ENCODE assay signal across 8 mouse cellular contexts in genomic region chr13:46571141-46571592, GRCm38 (mm10).
A peak's percentile ranks its signal among the peaks of the same experiment; 100 is the strongest.
DNase-seq lines count a peak whose midpoint lies in the region; ATAC-seq and TF ChIP-seq lines count a peak whose summit lies in the region.

No protein-coding gene starts in this region.

- H3K27me3 ChIP-seq in forebrain, embryonic 16.5 days (replicated peaks; ENCODE audit: control insufficient read depth, insufficient read depth, low read length), result no peaks in the 10 kb centered on the region
- H3K27me3 ChIP-seq in hindbrain, embryonic 16.5 days (replicated peaks; ENCODE audit: control insufficient read depth, insufficient read depth, low read length), result no peaks in the 10 kb centered on the region
- no peaks in the 10 kb centered on the region for H3K27me3 ChIP-seq in liver, embryonic 11.5 days (replicated peaks; ENCODE audit: control insufficient read depth, insufficient read depth, low read length)
- no peaks in the 10 kb centered on the region for H3K27me3 ChIP-seq in myocyte (ENCODE audit: control insufficient read depth, insufficient read depth, insufficient read length)

- H3K9me3 ChIP-seq in forebrain, embryonic 16.5 days (ENCODE audit: control insufficient read depth, low read length), result no peaks in the 10 kb centered on the region
- no peaks in the 10 kb centered on the region for H3K9me3 ChIP-seq in hindbrain, embryonic 16.5 days (ENCODE audit: control insufficient read depth, low read length)
- H3K9me3 ChIP-seq in liver, embryonic 11.5 days (ENCODE audit: control insufficient read depth, low read length), result no peaks in the 10 kb centered on the region

- H3K27ac ChIP-seq in forebrain, embryonic 16.5 days (ENCODE audit: low read length), result peak overlapping the region; percentile 92
- peak overlapping the region; percentile 71 for H3K27ac ChIP-seq in hindbrain, embryonic 16.5 days (ENCODE audit: low read depth, low read length)
- H3K27ac ChIP-seq in liver, embryonic 11.5 days (ENCODE audit: low read depth, low read length), result no peak overlapping the region

- 4% methylated on average over 12 of the region's 12 CpGs for WGBS in forebrain, embryonic 16.5 days
- 6% methylated on average over 12 of the region's 12 CpGs for WGBS in hindbrain, embryonic 16.5 days
- WGBS in liver, embryonic 11.5 days, result 6% methylated on average over 12 of the region's 12 CpGs

- H3K79me2 ChIP-seq in myocyte (ENCODE audit: control insufficient read depth, insufficient read depth), result no peaks in the 10 kb centered on the region

- peak overlapping the region; percentile 51 for H3K4me2 ChIP-seq in forebrain, embryonic 16.5 days (ENCODE audit: low read length)
- H3K4me2 ChIP-seq in hindbrain, embryonic 16.5 days (ENCODE audit: low read length), result peak overlapping the region; percentile 44
- peak overlapping the region; percentile 49 for H3K4me2 ChIP-seq in liver, embryonic 11.5 days
- peak overlapping the region; percentile 21 for H3K4me2 ChIP-seq in myocyte (ENCODE audit: low read depth)

- H3K9ac ChIP-seq in forebrain, embryonic 16.5 days (replicated peaks; ENCODE audit: low read depth, low read length), result peak overlapping the region; percentile 38
- H3K9ac ChIP-seq in hindbrain, embryonic 16.5 days (ENCODE audit: low read depth, low read length), result peak overlapping the region; percentile 51
- no peak overlapping the region for H3K9ac ChIP-seq in liver, embryonic 11.5 days (ENCODE audit: low read depth, low read length)

- no peak overlapping the region for H3ac ChIP-seq in myocyte (ENCODE audit: control insufficient read depth, insufficient read length)

- DNase-seq in Muller cell, postnatal 12 days (ENCODE audit: inconsistent ontology term), result peak; percentile 61
- peak; percentile 35 for DNase-seq in cerebellum, adult 11-12 months
- DNase-seq in liver, embryonic 11.5 days (ENCODE audit: low spot score), result peak; percentile 33
- no peak for DNase-seq in ovary, postnatal 10 days (ENCODE audit: low spot score)
- DNase-seq in ovary, adult 18-20 months (ENCODE audit: low spot score), result no peak

- peaks cover 38% of the 10 kb centered on the region for H3K4me1 ChIP-seq in forebrain, embryonic 16.5 days (replicated peaks; ENCODE audit: control insufficient read depth, insufficient read depth, low read length)
- peaks cover 11% of the 10 kb centered on the region for H3K4me1 ChIP-seq in hindbrain, embryonic 16.5 days (ENCODE audit: control insufficient read depth, insufficient read depth, low read depth, low read length)
- peaks cover 10% of the 10 kb centered on the region for H3K4me1 ChIP-seq in liver, embryonic 11.5 days (replicated peaks; ENCODE audit: control insufficient read depth, insufficient read depth, low read length)

- H3K4me3 ChIP-seq in forebrain, embryonic 16.5 days (replicated peaks; ENCODE audit: low read length), result peak overlapping the region; percentile 24
- peak overlapping the region; percentile 16 for H3K4me3 ChIP-seq in hindbrain, embryonic 16.5 days (ENCODE audit: low read length)
- 0 out of 2 replicates have a peak overlapping the region, but pooled peaks have one; percentile 3 for H3K4me3 ChIP-seq in liver, embryonic 11.5 days (ENCODE audit: low read depth, low read length)
- no peak overlapping the region for H3K4me3 ChIP-seq in myocyte

- peak; percentile 90 for ATAC-seq in forebrain, embryonic 16.5 days
- ATAC-seq in hindbrain, embryonic 16.5 days, result peak; percentile 73
- no peak for ATAC-seq in liver, embryonic 11.5 days (replicated peaks; ENCODE audit: low FRiP score)

- no peaks in the 10 kb centered on the region for H3K36me3 ChIP-seq in forebrain, embryonic 16.5 days (ENCODE audit: control insufficient read depth, insufficient read depth)
- H3K36me3 ChIP-seq in hindbrain, embryonic 16.5 days (ENCODE audit: control insufficient read depth, insufficient read depth, low read length), result no peaks in the 10 kb centered on the region
- H3K36me3 ChIP-seq in liver, embryonic 11.5 days (ENCODE audit: control insufficient read depth, insufficient read depth, low read length), result no peaks in the 10 kb centered on the region
- no peaks in the 10 kb centered on the region for H3K36me3 ChIP-seq in myocyte (ENCODE audit: control insufficient read depth, insufficient read depth)

- no peak for TF ChIP-seq POLR2A in myocyte (IDR thresholded peaks at IDR 0.05; ENCODE audit: insufficient read length, low read depth)

TF ChIP-seq in myocyte, 11 proteins besides CTCF, POLR2A, EP300 and RAD21:
- TF ChIP-seq SRF (IDR thresholded peaks at IDR 0.05; ENCODE audit: control insufficient read depth, insufficient read length, low read depth), result no peak
- TF ChIP-seq TCF12 (IDR thresholded peaks at IDR 0.05; ENCODE audit: insufficient read depth, poor library complexity, severe bottlenecking), result no peak
- no peak for TF ChIP-seq MYOG (IDR thresholded peaks at IDR 0.05; ENCODE audit: control insufficient read depth in 1 of 3, insufficient read depth in 1 of 3, insufficient read length in 2 of 3, low read depth in 2 of 3)
- TF ChIP-seq MYOD1 (IDR thresholded peaks at IDR 0.05; ENCODE audit: control insufficient read depth in 1 of 3, insufficient read length in 2 of 3, low read depth in 2 of 3), result no peak
- TF ChIP-seq USF1 (IDR thresholded peaks at IDR 0.05; ENCODE audit: low read depth), result no peak
- no peak for TF ChIP-seq E2F4 (IDR thresholded peaks at IDR 0.05; ENCODE audit: insufficient read depth)
- TF ChIP-seq REST (IDR thresholded peaks at IDR 0.05; ENCODE audit: insufficient read depth, insufficient read length), result no peak
- TF ChIP-seq MAX (IDR thresholded peaks at IDR 0.05; ENCODE audit: low read depth), result no peak
- no peak for TF ChIP-seq TCF3 (IDR thresholded peaks at IDR 0.05; ENCODE audit: insufficient read length, low read depth)
- no peak for TF ChIP-seq POLR2AphosphoS2 (IDR thresholded peaks at IDR 0.05; ENCODE audit: insufficient read length, low read depth)
- no peak for TF ChIP-seq CEBPB (IDR thresholded peaks at IDR 0.05; ENCODE audit: insufficient read depth, poor library complexity, severe bottlenecking)

Comparison
In these comparisons a context has a peak if more than half of its experiments do, and no peak if none do; other contexts are left out.
1. DNase-seq: peak in Muller cell, postnatal 12 days (single experiment), cerebellum, adult 11-12 months (single experiment) and liver, embryonic 11.5 days (single experiment); none in ovary, postnatal 10 days (single experiment) and ovary, adult 18-20 months (single experiment).
2. Peak in every context shown above with its lines, with median percentiles within 50 percentile points of each other: H3K4me2 ChIP-seq.